Mouse (Mus musculus) layer of hippocampus, postnatal 14 days (tissue): Measurements from ENCODE around the gene Klk12. TPM values are rescaled to one million over a fixed set of nuclear protein-coding genes. Genes with fewer than 3 reads are reported as not detected.

ENCODE experiments used
- DNase-seq, 2 experiments: peaks; one replicate each; pipeline ENCODE4 v3.0.0; 2021 to 2022; ENCODE audit warnings: low spot score in 2 of 2, mixed read lengths in 1 of 2
- total RNA-seq, 2 experiments: library from RNA; stranded (reverse); gene quantifications; 2 replicates each; pipeline ENCODE4 v1.2.3; 2021

Klk12 gene
- total RNA-seq, 2 experiments from 2014 or later = not detected

GRCm38 (mm10) chr7:43791591-43791990 lies 22.9 kb downstream of the Klk12 start, which contains the start of gene Klk9:
Klk9 (plus strand) TSS chr7:43791891.
- DNase-seq = no peak

- no peak for DNase-seq
Observed at GRCm38 (mm10) chr7:43796355-43796754, 27.7 kb downstream of the Klk12 start.

GRCm38 (mm10) chr7:43797333-43797769 lies 28.7 kb downstream of the Klk12 start, which contains the start of gene Klk8:
Klk8 (plus strand) TSS chr7:43797577.
- DNase-seq = no peak

- DNase-seq = no peak
Observed at GRCm38 (mm10) chr7:43797844-43798462, 29.3 kb downstream of the Klk12 start.

GRCm38 (mm10) chr7:43799876-43800275 lies 31.2 kb downstream of the Klk12 start:
- DNase-seq = no peak

GRCm38 (mm10) chr7:43810994-43811393 lies 42.3 kb downstream of the Klk12 start, which contains the start of gene Klk7:
Klk7 (plus strand) TSS chr7:43811294.
- no peak for DNase-seq

GRCm38 (mm10) chr7:43815211-43815610 lies 46.5 kb downstream of the Klk12 start:
- no peak for DNase-seq

- DNase-seq = no peak
Observed at GRCm38 (mm10) chr7:43816746-43817145, 48.0 kb downstream of the Klk12 start.

- no peak for DNase-seq
Observed at GRCm38 (mm10) chr7:43821581-43821980, 52.9 kb downstream of the Klk12 start.

Other genes with a start within 250 kb of the Klk12 start
- 1 to 10 TPM; 6.5 to 6.8 TPM for gene Cd33, start 224.5 kb upstream of the Klk12 start, total RNA-seq
- gene Zfp658, start 206.6 kb upstream of the Klk12 start, total RNA-seq = 1 to 10 TPM; 5.9 to 6.5 TPM
- 10 to 100 TPM; 20.5 to 25.1 TPM for gene Zfp719, start 189.3 kb upstream of the Klk12 start, total RNA-seq
- gene Zfp819, start 161.7 kb upstream of the Klk12 start, total RNA-seq = under 1 TPM in 1 of 2 experiments, not detected in 1; 0.39 TPM
- gene Ceacam18, start 134.2 kb upstream of the Klk12 start, total RNA-seq = under 1 TPM; 0.19 to 0.28 TPM
- 1 to 10 TPM in 1 of 2 experiments, under 1 TPM in 1; 0.74 to 1.7 TPM for gene Siglece, start 108.7 kb upstream of the Klk12 start, total RNA-seq
- gene Ctu1, start 96.9 kb upstream of the Klk12 start, total RNA-seq = 10 to 100 TPM in 1 of 2 experiments, 1 to 10 TPM in 1; 9.9 to 12.6 TPM
- gene Klk14, start 78.5 kb upstream of the Klk12 start, total RNA-seq = not detected
- not detected for gene Klk13, start 56.3 kb upstream of the Klk12 start, total RNA-seq
- not detected for gene Klk11, start 5.7 kb downstream of the Klk12 start, total RNA-seq
- gene Klk10, start 12.1 kb downstream of the Klk12 start, total RNA-seq = under 1 TPM; 0.55 to 0.93 TPM
- gene Klk9, start 23.0 kb downstream of the Klk12 start, total RNA-seq = under 1 TPM in 1 of 2 experiments, not detected in 1; 0.43 TPM
- gene Klk8, start 28.7 kb downstream of the Klk12 start, total RNA-seq = 10 to 100 TPM; 25.3 to 25.9 TPM
- under 1 TPM; 0.35 to 0.45 TPM for gene Klk7, start 42.4 kb downstream of the Klk12 start, total RNA-seq
- gene Klk6, start 55.6 kb downstream of the Klk12 start, total RNA-seq = not detected
- not detected for gene Klk5, start 73.1 kb downstream of the Klk12 start, total RNA-seq
- not detected for gene Klk4, start 112.3 kb downstream of the Klk12 start, total RNA-seq
- not detected for gene Klk15, start 164.8 kb downstream of the Klk12 start, total RNA-seq
- not detected for gene Klk1b8, start 181.8 kb downstream of the Klk12 start, total RNA-seq
- not detected for gene Klk1b1, start 197.9 kb downstream of the Klk12 start, total RNA-seq
- not detected for gene Klk1b9, start 207.2 kb downstream of the Klk12 start, total RNA-seq
- not detected for gene Klk1b11, start 227.0 kb downstream of the Klk12 start, total RNA-seq
- gene Klk1b26, start 243.3 kb downstream of the Klk12 start, total RNA-seq = not detected